Comparison of ENCODE assay signal across 17 mouse cellular contexts in genomic region chr2:136686195-136686594, GRCm38 (mm10). TPM values are rescaled to one million over a fixed set of nuclear protein-coding genes. Genes with fewer than 3 reads are reported as not detected.
DNase-seq lines count a peak whose midpoint lies in the region; ATAC-seq and TF ChIP-seq lines count a peak whose summit lies in the region.
"Had no signal": no experiment of that assay in that cellular context is flagged by ENCODE, and none has a peak within 500 bp of the region (broad histone marks: within the 10 kb centered on the region; RNA-seq: fewer than 3 reads in every experiment).

No protein-coding gene starts in this region.

- H3K9me3 ChIP-seq in forebrain, embryonic 16.5 days (ENCODE audit: control insufficient read depth, low read length) = no peaks in the 10 kb centered on the region
- no peaks in the 10 kb centered on the region for H3K9me3 ChIP-seq in forebrain, embryonic 12.5 days
- no peaks in the 10 kb centered on the region for H3K9me3 ChIP-seq in limb, embryonic 14.5 days (ENCODE audit: control insufficient read depth, low read length)
- no peaks in the 10 kb centered on the region for H3K9me3 ChIP-seq in limb, embryonic 10.5 days (replicated peaks)
- no peaks in the 10 kb centered on the region for H3K9me3 ChIP-seq in kidney, embryonic 15.5 days (replicated peaks)

- intact Hi-C loops in heart, postnatal 10 days (cut with DNase I) = no loop called here

- no peaks in the 10 kb centered on the region for H3K36me3 ChIP-seq in forebrain, embryonic 16.5 days (ENCODE audit: control insufficient read depth, insufficient read depth)
- H3K36me3 ChIP-seq in forebrain, embryonic 12.5 days (replicated peaks) = no peaks in the 10 kb centered on the region
- H3K36me3 ChIP-seq in limb, embryonic 14.5 days (ENCODE audit: control insufficient read depth, insufficient read depth, low read length) = no peaks in the 10 kb centered on the region
- no peaks in the 10 kb centered on the region for H3K36me3 ChIP-seq in limb, embryonic 10.5 days
- no peaks in the 10 kb centered on the region for H3K36me3 ChIP-seq in kidney, embryonic 15.5 days

- no peak for TF ChIP-seq POLR2A in limb, embryonic 14.5 days (IDR thresholded peaks at IDR 0.05; ENCODE audit: borderline replicate concordance, extremely low read depth, insufficient read depth, insufficient read length)
- no peak for TF ChIP-seq POLR2A in cerebellum, adult 2 months (IDR thresholded peaks at IDR 0.05; ENCODE audit: borderline replicate concordance, insufficient read depth, low read length)

- no peak for TF ChIP-seq CTCF in cerebellum, adult 2 months (IDR thresholded peaks at IDR 0.05; ENCODE audit: borderline replicate concordance, insufficient read depth, low read depth, low read length)

- H3K4me1 ChIP-seq in forebrain, embryonic 16.5 days (replicated peaks; ENCODE audit: control insufficient read depth, insufficient read depth, low read length) = 0 out of 2 replicates have a peak, but pooled peaks cover 2% of the 10 kb centered on the region
- no peaks in the 10 kb centered on the region for H3K4me1 ChIP-seq in forebrain, embryonic 12.5 days
- no peaks in the 10 kb centered on the region for H3K4me1 ChIP-seq in limb, embryonic 14.5 days (ENCODE audit: control insufficient read depth, insufficient read depth, low read length)
- no peaks in the 10 kb centered on the region for H3K4me1 ChIP-seq in limb, embryonic 10.5 days
- peaks cover 13% of the 10 kb centered on the region; the same call in 1 of the 2 replicates for H3K4me1 ChIP-seq in cerebellum, adult 2 months (ENCODE audit: control insufficient read depth, insufficient read depth, low read length)
- no peaks in the 10 kb centered on the region for H3K4me1 ChIP-seq in kidney, embryonic 15.5 days

- ATAC-seq in forebrain, embryonic 16.5 days = peak; percentile 54
- ATAC-seq in forebrain, embryonic 12.5 days (ENCODE audit: low FRiP score) = no peak
- no peak for ATAC-seq in limb, embryonic 14.5 days (ENCODE audit: low FRiP score, low read depth)
- ATAC-seq in kidney, embryonic 15.5 days (replicated peaks; ENCODE audit: low FRiP score) = no peak

- no peaks in the 10 kb centered on the region for H3K27me3 ChIP-seq in forebrain, embryonic 16.5 days (replicated peaks; ENCODE audit: control insufficient read depth, insufficient read depth, low read length)
- H3K27me3 ChIP-seq in forebrain, embryonic 12.5 days = no peaks in the 10 kb centered on the region; the same call in 1 of the 2 replicates
- H3K27me3 ChIP-seq in limb, embryonic 14.5 days (ENCODE audit: control insufficient read depth, insufficient read depth, low read length) = no peaks in the 10 kb centered on the region
- no peaks in the 10 kb centered on the region for H3K27me3 ChIP-seq in limb, embryonic 10.5 days (ENCODE audit: low read depth, poor library complexity, severe bottlenecking)
- no peaks in the 10 kb centered on the region for H3K27me3 ChIP-seq in cerebellum, adult 2 months (ENCODE audit: control insufficient read depth, insufficient read depth, low read length)
- H3K27me3 ChIP-seq in kidney, embryonic 15.5 days = no peaks in the 10 kb centered on the region

- no peak overlapping the region for H3K27ac ChIP-seq in forebrain, embryonic 16.5 days (ENCODE audit: low read length)
- H3K27ac ChIP-seq in forebrain, embryonic 12.5 days = no peak overlapping the region
- H3K27ac ChIP-seq in limb, embryonic 14.5 days (replicated peaks; ENCODE audit: low read depth, low read length) = no peak overlapping the region
- H3K27ac ChIP-seq in limb, embryonic 10.5 days = no peak overlapping the region
- no peak overlapping the region for H3K27ac ChIP-seq in cerebellum, adult 2 months (ENCODE audit: insufficient read depth, low read length)
- H3K27ac ChIP-seq in kidney, embryonic 15.5 days = no peak overlapping the region

- WGBS in forebrain, embryonic 16.5 days = 32% methylated on average over 3 of the region's 3 CpGs
- 77% methylated on average over 3 of the region's 3 CpGs for WGBS in forebrain, embryonic 12.5 days
- WGBS in limb, embryonic 14.5 days = 39% methylated on average over 3 of the region's 3 CpGs
- 93% methylated on average over 3 of the region's 3 CpGs for WGBS in limb, embryonic 10.5 days
- WGBS in cerebellum, adult 2 months = 0% methylated on average over 3 of the region's 3 CpGs
- 48% methylated on average over 3 of the region's 3 CpGs for WGBS in kidney, embryonic 15.5 days

- H3K4me3 ChIP-seq in forebrain, embryonic 16.5 days (replicated peaks; ENCODE audit: low read length) = no peak overlapping the region
- H3K4me3 ChIP-seq in forebrain, embryonic 12.5 days (replicated peaks) = no peak overlapping the region
- H3K4me3 ChIP-seq in limb, embryonic 14.5 days (replicated peaks; ENCODE audit: low read length) = no peak overlapping the region
- H3K4me3 ChIP-seq in limb, embryonic 10.5 days = no peak overlapping the region
- H3K4me3 ChIP-seq in cerebellum, adult 2 months (replicated peaks; ENCODE audit: insufficient read depth, low read depth, low read length) = no peak overlapping the region
- H3K4me3 ChIP-seq in kidney, embryonic 15.5 days (replicated peaks) = no peak overlapping the region

- DNase-seq in limb, embryonic 14.5 days (ENCODE audit: low spot score) = peak; percentile 32
- no peak for DNase-seq in limb, embryonic 10.5 days (ENCODE audit: low spot score)
- DNase-seq in cerebellum, adult 2 months = peak; percentile 83 to 97
- DNase-seq in heart, postnatal 10 days = peak; percentile 63 to 77
- DNase-seq in spleen, postnatal 10 days (ENCODE audit: low spot score in 2 of 2) = no peak
- DNase-seq: adrenal gland, adult 2 months; gastrocnemius, postnatal 10 days; kidney, adult 2 months; lung, postnatal 36 days; thymus, postnatal 14 days had no signal

- no peak overlapping the region for H3K9ac ChIP-seq in forebrain, embryonic 16.5 days (replicated peaks; ENCODE audit: low read depth, low read length)
- H3K9ac ChIP-seq in forebrain, embryonic 12.5 days = no peak overlapping the region
- H3K9ac ChIP-seq in limb, embryonic 14.5 days (ENCODE audit: low read depth, low read length, severe bottlenecking) = no peak overlapping the region
- H3K9ac ChIP-seq in kidney, embryonic 15.5 days = no peak overlapping the region

- H3K4me2 ChIP-seq in forebrain, embryonic 16.5 days (ENCODE audit: low read length) = no peak overlapping the region
- no peak overlapping the region for H3K4me2 ChIP-seq in forebrain, embryonic 12.5 days
- no peak overlapping the region for H3K4me2 ChIP-seq in limb, embryonic 14.5 days (replicated peaks; ENCODE audit: low read depth, low read length, severe bottlenecking)
- H3K4me2 ChIP-seq in kidney, embryonic 15.5 days = no peak overlapping the region

RNA-seq across cellular contexts. Expression of gene Snap25, which starts 27.1 kb away (rescaled TPM):
- polyA plus RNA-seq in forebrain, embryonic 16.5 days (2015; fragmentation: Nextera tagmentation; extraction: Ambion mirVana) = 134 and 169 TPM in 2 replicates
- 32.0 and 37.7 TPM in 2 replicates for polyA plus RNA-seq in forebrain, embryonic 12.5 days (2016; fragmentation: Nextera tagmentation; extraction: Ambion mirVana)
- polyA plus RNA-seq in limb, embryonic 14.5 days (2012; rRNA removed) = 1.4 and 1.9 TPM in 2 replicates
- polyA plus RNA-seq in limb, embryonic 14.5 days (2014; fragmentation: Nextera tagmentation; extraction: Ambion mirVana) = 0.22 and 0.64 TPM in 2 replicates
- polyA plus RNA-seq in limb, embryonic 10.5 days (2016; fragmentation: Nextera tagmentation; extraction: Ambion mirVana) = 0.36 and 0.39 TPM in 2 replicates
- 2,833 and 3,013 TPM in 2 replicates for polyA plus RNA-seq in cerebellum, adult 2 months (2012; rRNA removed)
- total RNA-seq in heart, postnatal 10 days (2021) = under 1 TPM in 1 of 2 experiments, not detected in 1; 0.19 TPM
- polyA plus RNA-seq in kidney, embryonic 15.5 days (2015; fragmentation: Nextera tagmentation; extraction: Ambion mirVana) = 2.1 and 6.7 TPM in 2 replicates
- total RNA-seq: common myeloid progenitor, adult 5-6 weeks; monocyte, adult 5-6 weeks had no signal
- polyA plus RNA-seq: C2C12; liver, adult 2 months had no signal

Comparison
In these comparisons a context has a peak if more than half of its experiments do, and no peak if none do; other contexts are left out.
1. DNase-seq: peak in limb, embryonic 14.5 days (single experiment), cerebellum, adult 2 months (2 of 2) and heart, postnatal 10 days (2 of 2); none in limb, embryonic 10.5 days (single experiment) and spleen, postnatal 10 days (0 of 2).
2. RNA of gene Snap25, which starts 27.1 kb away (polyA plus RNA-seq): 2,833 to 3,013 TPM in cerebellum, adult 2 months; 134 to 169 TPM in forebrain, embryonic 16.5 days, 32.0 to 37.7 TPM in forebrain, embryonic 12.5 days, 2.1 to 6.7 TPM in kidney, embryonic 15.5 days, 0.22 to 1.9 TPM in limb, embryonic 14.5 days and 0.36 to 0.39 TPM in limb, embryonic 10.5 days; every median in the first group is over 10 times any median in the second.